2 mouse cellular contexts compared by ENCODE assay signal in genomic region chr9:90216259-90217001, GRCm38 (mm10).
A peak's percentile ranks its signal among the peaks of the same experiment; 100 is the strongest.
TF ChIP-seq lines count a peak whose summit lies in the region.

No protein-coding gene starts in this region.

TF ChIP-seq in CH12.LX, 34 proteins besides CTCF, POLR2A, EP300 and RAD21:
- TF ChIP-seq MAFK (IDR thresholded peaks at IDR 0.05; ENCODE audit: insufficient replicate concordance, low read length) (peak; percentile 25; the same call in 1 of the 2 replicates), ETS1 (conservative IDR thresholded peaks at IDR 0.05; ENCODE audit: low read depth, low read length) (no peak)

TF ChIP-seq in MEL, 35 proteins besides CTCF, POLR2A, EP300 and RAD21:
- TF ChIP-seq HCFC1 (IDR thresholded peaks at IDR 0.05; ENCODE audit: low read depth, low read length) (no peak), MAFK (IDR thresholded peaks at IDR 0.05; ENCODE audit: borderline replicate concordance, low read depth, low read length) (0 out of 2 replicates have a peak, but pooled peaks have one; percentile 24)
